Mouse (Mus musculus) thymus, adult 18-20 months (tissue): ENCODE measurements around the gene Ncoa6.
A peak's percentile ranks its signal among the peaks of the same experiment; 100 is the strongest.

Source experiments
- DNase-seq, 2 experiments: peaks; one replicate each; pipeline ENCODE4 v3.0.0; 2022; ENCODE audit warnings: mixed read lengths in 2 of 2

The Ncoa6 gene

GRCm38 (mm10) chr2:155357686-155358399 lies 115.9 kb downstream of the Ncoa6 start:
- DNase-seq = no peak

GRCm38 (mm10) chr2:155356971-155357591 lies 116.6 kb downstream of the Ncoa6 start, which contains the start of gene Pigu:
Pigu (minus strand) TSS chr2:155357430.
- peak; percentile 87 to 91 for DNase-seq

GRCm38 (mm10) chr2:155354402-155354801 lies 119.3 kb downstream of the Ncoa6 start:
- DNase-seq = no peak

GRCm38 (mm10) chr2:155346670-155347069 lies 127.0 kb downstream of the Ncoa6 start:
- DNase-seq = no peak
